Mouse (Mus musculus): ENCODE measurements at regions not wholly inside any gene's neighbourhood (a gene's known extent, or its start where the extent isn't known, plus 50 kb on each side); places are given as distances from the start of the nearest gene placed in this dataset.

DNA sequence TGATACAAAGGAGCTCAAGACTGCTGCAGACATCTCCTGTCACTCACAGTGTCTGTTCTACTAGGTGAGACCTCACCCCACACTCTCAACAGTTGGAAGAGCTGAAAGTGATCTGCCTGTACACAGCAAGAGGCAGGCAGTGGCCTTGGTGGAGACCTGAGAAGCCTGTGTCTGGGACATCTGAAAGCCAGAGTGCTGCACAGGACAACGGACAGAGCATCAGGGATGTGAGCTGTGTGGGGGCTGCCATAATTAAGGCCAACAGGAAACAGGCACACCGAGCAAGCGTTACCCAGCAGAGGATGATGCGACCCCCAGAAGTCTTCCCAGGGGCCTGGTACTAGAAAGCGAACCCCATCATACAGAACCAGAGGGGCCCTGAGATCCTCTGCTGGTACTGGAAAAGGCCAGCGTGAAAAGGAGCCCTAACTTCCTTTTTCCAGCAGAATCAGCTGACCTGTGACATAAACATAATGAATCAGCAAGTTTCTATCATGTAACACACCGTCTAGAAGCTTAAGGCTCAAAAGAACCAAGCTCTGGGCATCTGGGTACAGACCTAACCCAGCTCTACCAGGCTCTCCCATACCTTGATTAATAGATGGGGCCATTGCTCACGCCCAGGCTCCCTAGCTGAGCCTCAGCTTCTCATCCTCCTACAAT lies 105.7 kb downstream of the Plxna1 start:
- no peak for DNase-seq (ENCODE audit: low spot score)

DNA sequence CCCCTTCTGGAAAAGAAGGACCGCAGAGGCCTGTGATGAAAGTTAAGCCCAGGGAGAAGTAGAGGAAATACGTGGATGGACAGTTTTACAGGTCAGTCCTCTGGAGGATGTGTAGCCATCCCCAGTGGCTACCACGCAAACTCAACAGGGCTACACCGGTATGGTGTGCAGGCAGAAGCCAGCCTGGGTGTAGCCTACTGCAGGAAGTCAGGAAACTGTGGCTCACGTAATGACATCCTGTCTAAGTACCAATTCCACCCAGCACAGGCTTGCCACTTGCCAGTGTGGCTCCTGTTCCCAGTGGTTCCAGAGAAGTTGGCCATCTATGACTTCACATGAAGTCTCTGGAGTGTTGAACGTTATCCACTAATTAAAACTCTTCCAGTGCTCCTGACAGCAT lies 105.0 kb downstream of the Plxna1 start:
- no peak for DNase-seq (ENCODE audit: low spot score)

DNA sequence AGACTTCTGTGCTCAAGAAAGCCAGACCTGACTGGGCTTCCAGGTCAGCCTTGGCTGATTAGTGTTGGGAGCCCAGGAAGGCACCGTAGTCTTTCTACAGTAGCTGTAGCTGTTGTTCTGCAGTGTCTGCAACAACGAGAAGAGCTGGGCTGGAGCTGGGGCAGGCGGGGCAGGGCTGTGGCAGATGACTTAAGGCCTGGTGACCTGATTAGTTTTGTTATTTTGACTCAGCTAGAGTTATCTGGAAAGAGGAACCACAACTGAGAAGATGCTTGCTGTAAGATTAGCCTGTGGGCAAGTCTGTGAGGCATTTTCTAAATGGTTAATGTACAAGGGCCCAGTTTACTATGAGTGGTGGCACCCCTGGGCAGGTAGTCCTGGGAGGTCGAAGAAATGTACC lies 104.3 kb downstream of the Plxna1 start:
- no peak for DNase-seq (ENCODE audit: low spot score)

DNA sequence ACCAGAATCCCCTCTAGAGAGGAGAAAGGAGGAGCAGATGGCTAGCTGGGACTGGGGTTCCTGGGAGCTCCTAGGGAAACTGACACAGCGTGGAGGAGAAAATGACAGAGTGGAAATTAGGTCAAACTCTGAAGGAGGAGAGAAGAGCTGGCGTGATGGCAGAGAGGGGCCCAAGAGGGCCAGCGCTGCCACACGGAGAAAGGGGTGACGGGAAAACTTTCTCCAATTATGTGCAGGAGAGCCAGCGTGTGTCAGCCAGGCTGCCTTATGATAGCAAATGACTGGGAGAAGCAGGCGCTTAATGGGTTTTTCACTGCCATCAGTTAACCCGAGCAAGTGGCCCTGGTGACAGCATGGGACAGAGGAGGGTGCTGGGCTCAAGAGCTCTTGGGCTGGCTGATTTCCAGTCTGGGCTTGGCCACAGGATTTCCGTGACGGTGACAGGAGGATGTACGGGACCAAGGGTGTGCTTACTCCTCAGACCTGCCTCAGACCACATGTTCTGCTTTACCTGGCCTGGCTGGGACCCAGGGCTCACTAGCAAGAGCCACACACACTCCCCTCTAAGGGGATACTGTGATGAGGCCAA lies 102.9 kb downstream of the Plxna1 start:
- no peak for DNase-seq (ENCODE audit: low spot score)

DNA sequence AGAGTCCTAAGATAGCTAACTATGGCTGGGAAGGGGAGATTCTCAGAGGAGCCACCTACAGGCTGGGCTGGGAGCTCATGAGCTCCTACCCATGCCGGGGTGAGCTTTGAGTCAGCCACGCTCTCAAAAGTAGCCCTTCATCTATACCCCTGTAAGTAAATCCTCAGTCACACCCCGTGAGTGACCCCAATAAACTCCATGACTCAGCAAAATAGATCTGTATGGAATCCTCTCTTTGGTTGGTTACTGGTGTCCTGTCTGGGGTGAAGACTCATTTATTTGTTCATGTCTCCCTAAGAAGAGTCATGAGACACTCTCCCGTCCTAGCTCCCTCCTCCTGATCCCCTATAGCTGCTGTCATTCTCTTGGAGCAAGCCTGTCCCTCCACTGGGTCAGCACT lies 99.5 kb downstream of the Plxna1 start:
- DNase-seq (ENCODE audit: low spot score) = no peak

DNA sequence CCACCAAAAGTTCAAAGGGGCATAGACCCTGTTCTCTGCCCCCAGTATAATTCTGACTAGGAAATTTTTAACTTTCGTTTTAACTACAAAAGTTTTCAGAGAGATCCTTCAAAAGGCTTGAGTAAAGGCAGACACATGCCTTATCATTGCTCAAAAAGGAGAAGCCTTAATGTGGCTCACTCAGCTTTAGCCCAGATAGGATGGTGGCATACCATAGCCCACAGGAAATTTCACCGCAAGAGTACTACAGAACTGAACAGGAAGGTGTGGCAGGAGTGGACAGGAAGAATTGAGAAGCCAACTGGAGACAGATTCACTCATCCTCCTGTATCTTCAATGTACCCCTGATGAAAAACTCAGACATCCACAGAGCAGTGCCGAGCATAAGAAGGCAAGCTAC lies 97.1 kb downstream of the Plxna1 start:
- no peak for DNase-seq (ENCODE audit: low spot score)
